Mouse (Mus musculus) G1E-ER4 (cell line): ENCODE measurements around the gene Gm5475. TPM values are rescaled to one million over a fixed set of nuclear protein-coding genes. Genes with fewer than 3 reads are reported as not detected.
"Not testable (repeated sequence)": the region's sequence is repeated elsewhere in the genome, so short reads cannot be mapped to it uniquely, and the experiment has no call there.

ENCODE experiments used
- GATA1 ChIP-seq: IDR thresholded peaks from one replicate; pipeline ENCODE4 v1.8.0; 2012; ENCODE audit warnings: low read length, inconsistent platforms
- polyA plus RNA-seq: library from polyadenylated mRNA; stranded (reverse); fragments of >175 nt; gene quantifications from 2 replicates; pipeline ENCODE4 v1.2.3, GENCODE M21; 2012

Gene Gm5475
- polyA plus RNA-seq = not detected in 2 replicates

DNA sequence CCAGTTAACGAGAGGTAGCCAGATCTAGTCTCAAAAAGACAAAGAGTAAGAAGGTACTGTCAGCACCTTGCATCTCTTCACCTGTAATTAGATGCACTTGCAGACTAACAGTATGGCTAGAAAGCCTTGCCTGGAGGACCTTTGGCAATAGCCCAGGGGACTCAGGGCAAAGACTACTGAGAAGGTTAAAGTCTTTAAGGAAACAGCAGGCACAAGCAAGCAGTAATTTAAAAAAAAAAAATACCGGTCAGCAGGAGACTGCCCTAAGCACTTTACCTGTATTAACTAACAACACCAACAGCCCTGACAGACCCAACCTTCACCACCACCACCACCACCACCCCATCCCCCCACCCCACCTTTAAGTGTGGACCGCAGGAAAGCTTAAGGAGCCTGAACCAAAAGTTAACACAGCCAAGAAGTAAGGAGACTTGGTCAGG, at the start of gene Gm5475:
Gene Gm5475 (plus strand): TSS at position 390 of the 440 bp plus-strand sequence.
- TF ChIP-seq GATA1 = not testable (repeated sequence)

DNA sequence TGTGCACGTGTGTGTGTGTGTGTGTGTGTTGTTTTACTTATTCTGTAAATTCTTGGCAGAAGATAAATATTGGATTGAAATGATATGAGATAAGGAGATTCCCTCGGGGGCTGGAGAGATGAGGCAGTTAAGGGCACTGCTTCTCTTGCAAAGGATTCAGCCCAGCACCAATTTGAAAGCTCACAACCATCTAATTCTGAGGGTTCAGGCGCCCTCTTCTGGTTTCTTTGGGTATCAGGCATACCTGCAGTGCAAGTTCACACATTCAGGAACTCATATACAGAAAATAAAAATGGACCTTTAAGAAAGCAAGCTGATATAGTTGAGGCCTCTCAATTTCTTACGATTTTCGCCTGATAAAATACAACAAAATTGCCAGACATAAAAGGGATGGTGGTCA, 46.9 kb upstream of the Gm5475 start:
- TF ChIP-seq GATA1 = no peak

DNA sequence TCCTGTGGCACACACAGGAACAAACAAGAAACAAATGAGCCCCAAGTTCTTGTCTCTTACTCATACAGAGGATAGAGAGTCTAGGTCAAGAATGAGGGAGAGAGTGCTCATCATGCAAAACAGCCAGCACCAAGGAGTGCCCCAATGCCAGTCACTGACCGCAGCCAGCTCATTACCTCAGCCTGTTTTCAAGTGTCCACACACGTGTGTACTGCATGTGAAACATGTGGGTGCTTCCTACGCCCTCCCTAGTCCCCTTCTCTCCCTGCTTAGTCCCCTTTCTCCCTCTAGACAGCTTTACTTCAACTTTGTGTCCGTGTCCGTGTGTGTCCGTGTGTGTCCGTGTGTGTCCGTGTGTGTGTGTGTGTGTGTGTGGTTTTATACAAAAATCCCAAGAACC, 42.3 kb upstream of the Gm5475 start:
- TF ChIP-seq GATA1 = no peak

GRCm38 (mm10) chr15:100380104-100380503, 41.8 kb upstream of the Gm5475 start:
- TF ChIP-seq GATA1 = no peak

DNA sequence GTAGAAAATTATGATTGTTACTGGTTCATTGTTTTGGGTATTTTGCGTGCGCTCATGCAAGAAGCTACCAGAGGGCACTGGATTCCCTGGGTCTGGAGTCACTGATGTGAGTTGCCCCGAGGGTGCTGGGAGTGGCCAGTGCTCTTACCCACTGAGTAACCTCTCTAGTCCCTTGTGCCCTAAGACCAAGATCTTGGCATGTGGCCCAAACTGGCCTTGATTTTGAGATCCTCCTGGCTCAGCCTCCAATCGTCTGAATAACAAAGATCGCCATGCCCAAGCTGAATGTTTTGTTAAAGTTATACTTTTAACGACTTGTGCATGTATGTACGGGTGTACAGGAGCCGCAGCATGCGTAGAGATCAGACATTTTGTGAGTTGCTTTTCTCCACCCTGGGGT, 36.2 kb upstream of the Gm5475 start:
- no peak for TF ChIP-seq GATA1

GRCm38 (mm10) chr15:100387544-100388223, 34.3 kb upstream of the Gm5475 start:
- TF ChIP-seq GATA1 = no peak

DNA sequence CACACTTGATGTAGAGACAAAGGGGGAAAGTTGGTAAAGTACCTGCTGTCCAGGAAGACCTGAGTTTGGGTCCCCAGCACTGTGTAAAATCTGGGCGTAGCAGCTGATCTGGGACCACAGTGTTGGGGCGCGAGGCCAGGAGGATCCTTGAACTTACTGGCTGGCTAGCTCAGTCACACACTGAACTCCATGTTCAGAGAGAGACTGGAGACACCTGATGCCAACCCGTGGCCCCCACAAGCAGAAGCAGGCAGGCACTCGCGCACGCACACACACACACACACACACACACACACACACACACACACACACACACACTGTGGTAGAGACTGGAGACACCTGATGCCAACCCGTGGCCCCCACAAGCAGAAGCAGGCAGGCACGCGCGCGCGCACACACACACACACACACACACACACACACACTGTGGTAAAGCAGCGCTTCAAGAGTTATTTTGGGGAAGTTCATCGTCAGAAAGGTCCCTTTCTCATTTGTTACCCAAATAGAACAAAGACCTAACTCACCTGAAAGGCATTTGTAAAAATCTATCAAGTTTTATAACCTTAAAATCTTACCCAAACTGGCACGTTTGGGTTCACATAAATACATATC, 33.6 kb upstream of the Gm5475 start:
- TF ChIP-seq GATA1 = no peak

- TF ChIP-seq GATA1 = no peak
These were observed 33.1 kb upstream of the Gm5475 start for GRCm38 (mm10) chr15:100388886-100389285.

GRCm38 (mm10) chr15:100391066-100391465, 30.9 kb upstream of the Gm5475 start:
- TF ChIP-seq GATA1 = no peak

GRCm38 (mm10) chr15:100391599-100391998, 30.3 kb upstream of the Gm5475 start:
- TF ChIP-seq GATA1 = no peak

DNA sequence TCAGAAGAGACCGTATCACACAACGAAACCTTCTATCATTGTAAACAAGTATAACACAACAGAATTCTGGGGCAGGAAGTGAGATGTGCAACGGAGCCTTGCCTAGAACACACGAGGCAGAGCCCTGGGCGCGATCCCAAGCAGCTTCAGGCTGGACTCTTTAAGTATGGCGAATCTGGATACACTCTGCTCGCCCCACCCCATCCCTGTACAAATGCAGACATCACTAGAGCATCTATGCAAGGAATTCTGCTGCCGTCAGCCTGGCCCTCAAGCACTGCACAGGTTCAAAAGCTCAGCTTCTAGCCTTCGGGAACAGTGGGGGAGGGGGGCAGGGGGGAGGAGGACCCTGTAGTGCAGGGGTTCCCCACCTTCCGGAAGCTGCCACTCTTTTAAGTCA, 28.9 kb upstream of the Gm5475 start:
- no peak for TF ChIP-seq GATA1

DNA sequence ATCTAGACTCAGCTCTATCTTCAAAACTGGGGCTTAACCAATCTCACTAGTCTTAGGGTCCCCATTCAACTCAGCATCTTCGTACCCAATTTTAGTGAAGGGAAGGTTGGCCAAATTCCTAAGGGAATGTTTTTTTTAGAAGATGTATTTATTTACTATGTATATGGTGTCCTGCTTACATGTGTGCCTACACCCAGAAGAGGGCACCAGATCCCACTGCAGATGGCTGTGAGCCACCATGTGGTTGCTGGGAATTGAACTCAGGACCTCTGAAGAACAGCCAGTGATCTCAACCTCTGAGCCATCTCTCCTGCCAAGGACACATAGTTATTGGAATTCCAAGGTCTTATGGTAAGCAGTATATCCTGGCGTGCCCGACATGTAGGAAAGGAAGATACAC, 26.4 kb upstream of the Gm5475 start:
- TF ChIP-seq GATA1 = no peak

- no peak for TF ChIP-seq GATA1
These were observed 21.2 kb upstream of the Gm5475 start for GRCm38 (mm10) chr15:100400592-100401250.

DNA sequence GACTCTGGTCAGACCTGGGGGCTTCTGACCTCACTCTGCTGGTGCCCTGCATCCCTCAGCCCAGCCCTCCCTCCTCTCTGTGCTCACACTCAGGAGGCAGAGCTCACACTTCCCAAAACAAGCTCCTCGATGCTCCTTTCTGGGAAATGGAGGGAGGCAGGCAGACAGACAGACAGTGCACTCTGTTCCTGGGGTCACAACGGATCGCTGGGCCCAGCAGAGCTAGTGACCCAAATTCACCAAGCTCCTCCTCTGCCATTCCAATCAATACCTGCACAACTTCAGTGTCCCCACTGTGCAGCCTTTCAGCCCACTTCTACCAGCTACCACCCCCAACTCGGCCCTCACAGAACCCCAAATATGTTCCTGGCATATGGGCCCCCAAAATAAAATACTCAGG, 20.1 kb upstream of the Gm5475 start:
- TF ChIP-seq GATA1 = no peak

- no peak for TF ChIP-seq GATA1
These were observed 19.6 kb upstream of the Gm5475 start for GRCm38 (mm10) chr15:100402347-100402746.

DNA sequence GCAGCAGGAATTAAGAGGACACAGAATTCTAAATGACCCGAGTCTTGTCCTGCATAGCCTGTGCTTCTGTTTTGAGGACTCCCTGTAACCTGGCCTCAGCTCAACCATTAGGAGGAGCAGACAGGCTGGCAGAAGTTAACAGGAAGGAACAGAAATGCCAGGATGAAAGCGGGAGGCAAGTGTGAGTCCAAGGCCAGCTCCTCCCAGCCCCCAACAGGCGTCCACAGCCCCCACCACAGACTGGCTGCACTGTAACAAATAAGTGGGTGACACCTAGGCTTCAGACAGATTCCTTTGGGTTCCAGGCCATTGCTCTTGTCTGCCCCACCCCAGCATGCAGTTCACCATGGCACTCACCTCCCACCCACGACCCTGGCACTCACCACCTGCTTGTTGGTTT, 19.1 kb upstream of the Gm5475 start:
- no peak for TF ChIP-seq GATA1

GRCm38 (mm10) chr15:100403318-100404000, 18.5 kb upstream of the Gm5475 start:
- TF ChIP-seq GATA1 = no peak
